Mouse (Mus musculus) intestine, embryonic 15.5 days (tissue): Measurements from ENCODE around the gene Coro2b. TPM values are rescaled to one million over a fixed set of nuclear protein-coding genes. Genes with fewer than 3 reads are reported as not detected.

Experiments used
- ATAC-seq: fragments of 200-750 bp; cut with Nextera tagmentation; 2 replicates; pipeline ENCODE4 v1.8.0; 2017; ENCODE audit warnings: moderate TSS enrichment, moderate library complexity
- H3K27ac ChIP-seq: fragments of 300-500 bp; sonication (generic); 2 replicates; pipeline ENCODE4 v1.5.1; 2015; ENCODE audit warnings: mild to moderate bottlenecking, inconsistent platforms
- H3K27me3 ChIP-seq: fragments of 300-500 bp; sonication (generic); replicated peaks from 2 replicates; pipeline ENCODE4 v1.6.1; 2015; ENCODE audit warnings: inconsistent platforms
- H3K36me3 ChIP-seq: fragments of 300-500 bp; sonication (generic); 2 replicates; pipeline ENCODE4 v1.6.1; 2015; ENCODE audit warnings: inconsistent platforms
- H3K4me1 ChIP-seq: fragments of 300-500 bp; sonication (generic); replicated peaks from 2 replicates; pipeline ENCODE4 v1.6.1; 2015; ENCODE audit warnings: inconsistent platforms
- H3K4me2 ChIP-seq: fragments of 300-500 bp; sonication (generic); replicated peaks from 2 replicates; pipeline ENCODE4 v1.6.1; 2015; ENCODE audit warnings: mild to moderate bottlenecking, inconsistent platforms
- H3K4me3 ChIP-seq: fragments of 300-500 bp; sonication (generic); replicated peaks from 2 replicates; pipeline ENCODE4 v1.5.1; 2015; ENCODE audit warnings: inconsistent platforms
- H3K9ac ChIP-seq: fragments of 300-500 bp; sonication (generic); 2 replicates; pipeline ENCODE4 v1.6.1; 2015; ENCODE audit warnings: inconsistent platforms
- H3K9me3 ChIP-seq: fragments of 300-500 bp; sonication (generic); 2 replicates; pipeline ENCODE4 v1.6.1; 2016; ENCODE audit warnings: inconsistent platforms
- WGBS: fragments of 180-500 bp; shearing (Covaris S2); methylation state at CpG from one replicate; pipeline ENCODE4 v1.1.7; 2015; 5-methylcytosine and 5-hydroxymethylcytosine counted together
- polyA plus RNA-seq: library from polyadenylated mRNA; unstranded; fragments of >200 nt; fragmentation: Nextera tagmentation; extraction: Ambion mirVana; gene quantifications from 2 replicates; pipeline ENCODE4 v1.2.1, GENCODE M21; 2015

Gene Coro2b
- 7.6 and 8.8 TPM in 2 replicates for polyA plus RNA-seq

DNA sequence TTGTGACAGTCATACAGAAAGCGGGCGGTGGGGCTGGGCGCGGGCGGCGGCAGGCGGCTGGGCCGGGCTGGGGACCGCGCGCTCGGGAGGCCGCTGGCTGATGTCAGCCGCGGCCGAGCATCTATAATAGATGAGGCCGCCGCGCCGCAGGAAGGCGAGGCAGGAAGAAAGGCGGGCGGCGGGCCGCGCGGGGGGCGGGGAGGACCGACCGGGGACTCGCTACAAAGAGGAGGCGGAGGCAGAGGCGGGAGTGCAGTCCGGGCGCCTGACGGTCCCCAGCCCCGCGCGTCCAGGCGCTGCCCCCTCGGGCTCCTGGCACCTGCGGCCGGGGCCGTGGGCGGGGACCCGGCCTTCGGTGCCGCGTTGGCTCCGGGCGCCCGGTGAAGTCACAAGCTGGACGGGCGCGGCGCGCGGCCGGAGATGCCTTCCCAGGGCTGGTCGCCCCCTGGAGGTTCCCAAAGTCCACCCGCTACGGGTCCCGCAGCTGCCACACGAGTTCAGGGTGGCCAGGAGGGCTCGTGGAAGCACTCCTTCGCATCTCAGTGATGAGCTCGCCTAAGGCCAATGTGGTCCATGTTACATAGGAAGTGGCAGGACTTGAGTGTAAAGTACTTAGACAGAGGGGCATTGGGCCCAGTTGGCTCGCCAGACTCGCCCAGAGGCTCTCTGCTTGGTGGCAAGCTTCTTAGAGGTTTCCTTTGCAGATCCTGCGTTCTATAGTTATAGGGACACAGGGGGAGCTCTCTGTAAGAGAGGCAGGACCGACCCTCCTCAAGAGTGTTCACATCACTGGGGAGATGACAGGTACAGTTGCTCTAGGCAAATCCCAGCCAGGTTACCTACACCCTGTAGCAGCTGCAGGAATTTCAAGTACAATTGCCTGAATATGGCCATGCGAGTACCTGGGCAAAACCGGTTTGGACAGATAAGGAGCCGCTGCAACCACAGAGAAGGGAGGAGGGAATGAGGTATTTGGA, at the start of gene Coro2b:
TSS of gene Coro2b (minus strand) at position 390 of the 977 bp plus-strand sequence.
- Histone ChIP-seq H3K36me3 (no peaks in the 10 kb centered on the region), H3K4me3 (peak within 1 kb of the TSS; percentile 59), H3K9ac (peak within 1 kb of the TSS; percentile 50), H3K4me2 (peak within 1 kb of the TSS; percentile 94), H3K27me3 (peaks cover 10% of the 10 kb centered on the region; the same call in 1 of the 2 replicates), H3K27ac (peak within 1 kb of the TSS; percentile 65), H3K4me1 (peaks cover 27% of the 10 kb centered on the region), H3K9me3 (no peaks in the 10 kb centered on the region)
- peak; percentile 75 for ATAC-seq
- WGBS = 3% methylated on average over 72 of the region's 74 CpGs

DNA sequence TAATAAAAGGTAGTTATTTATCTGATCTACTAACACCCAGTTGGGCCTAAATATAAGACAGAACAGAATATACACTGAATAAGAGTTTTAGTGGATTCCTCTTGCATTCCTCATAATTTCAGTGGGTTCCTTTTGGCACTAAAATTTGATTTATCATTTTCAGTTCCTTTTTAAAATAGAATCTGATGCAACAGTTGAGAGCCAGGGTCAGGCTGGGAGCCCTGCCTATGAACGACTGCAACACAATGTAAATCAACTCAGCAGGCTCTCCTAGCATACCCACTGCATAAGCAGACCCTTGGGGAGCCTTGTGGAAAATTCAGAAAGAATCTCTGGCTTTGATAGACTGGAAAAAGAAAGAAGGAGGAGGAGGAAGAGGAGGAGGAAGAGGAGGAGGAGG, 40.7 kb upstream of the Coro2b start:
- 39% methylated on average over 1 of the region's 1 CpGs for WGBS
- Histone ChIP-seq H3K4me3 (no peak overlapping the region), H3K27ac (no peak overlapping the region), H3K9me3 (no peaks in the 10 kb centered on the region), H3K36me3 (no peaks in the 10 kb centered on the region), H3K4me1 (no peaks in the 10 kb centered on the region), H3K9ac (no peak overlapping the region), H3K4me2 (no peak overlapping the region), H3K27me3 (no peaks in the 10 kb centered on the region)
- no peak for ATAC-seq

GRCm38 (mm10) chr9:62569121-62569520, 32.3 kb upstream of the Coro2b start:
- H3K9ac ChIP-seq = no peak overlapping the region
- WGBS = 86% methylated on average over 6 of the region's 6 CpGs
- H3K9me3 ChIP-seq = no peaks in the 10 kb centered on the region
- no peak overlapping the region for H3K4me2 ChIP-seq
- no peaks in the 10 kb centered on the region for H3K4me1 ChIP-seq
- no peaks in the 10 kb centered on the region for H3K36me3 ChIP-seq
- H3K27me3 ChIP-seq = no peaks in the 10 kb centered on the region
- no peak overlapping the region for H3K27ac ChIP-seq
- H3K4me3 ChIP-seq = no peak overlapping the region
- ATAC-seq = no peak

DNA sequence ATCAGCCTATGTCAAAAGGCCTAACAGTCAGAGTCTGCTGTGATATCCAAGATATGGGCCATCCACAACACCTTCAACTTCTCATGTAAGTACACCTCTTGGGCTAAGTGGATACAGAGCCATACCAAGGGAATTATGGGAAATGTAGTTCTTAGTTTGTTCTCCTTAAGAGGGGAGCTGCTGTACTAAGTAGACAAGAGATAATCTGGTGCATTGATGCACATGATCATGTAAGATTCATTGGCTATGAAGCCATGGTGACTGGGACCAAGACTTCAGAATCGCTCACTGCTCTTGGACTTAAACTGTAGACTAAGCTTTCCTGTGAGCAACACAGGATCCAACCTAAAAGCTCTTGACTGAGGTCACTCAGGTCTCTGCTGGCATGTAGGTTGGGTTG, 31.0 kb upstream of the Coro2b start:
- no peaks in the 10 kb centered on the region for H3K9me3 ChIP-seq
- no peaks in the 10 kb centered on the region for H3K4me1 ChIP-seq
- no peak overlapping the region for H3K27ac ChIP-seq
- H3K4me3 ChIP-seq = no peak overlapping the region
- H3K27me3 ChIP-seq = no peaks in the 10 kb centered on the region
- H3K4me2 ChIP-seq = no peak overlapping the region
- no peaks in the 10 kb centered on the region for H3K36me3 ChIP-seq
- WGBS = 82% methylated on average over 1 of the region's 1 CpGs
- H3K9ac ChIP-seq = no peak overlapping the region
- no peak for ATAC-seq

DNA sequence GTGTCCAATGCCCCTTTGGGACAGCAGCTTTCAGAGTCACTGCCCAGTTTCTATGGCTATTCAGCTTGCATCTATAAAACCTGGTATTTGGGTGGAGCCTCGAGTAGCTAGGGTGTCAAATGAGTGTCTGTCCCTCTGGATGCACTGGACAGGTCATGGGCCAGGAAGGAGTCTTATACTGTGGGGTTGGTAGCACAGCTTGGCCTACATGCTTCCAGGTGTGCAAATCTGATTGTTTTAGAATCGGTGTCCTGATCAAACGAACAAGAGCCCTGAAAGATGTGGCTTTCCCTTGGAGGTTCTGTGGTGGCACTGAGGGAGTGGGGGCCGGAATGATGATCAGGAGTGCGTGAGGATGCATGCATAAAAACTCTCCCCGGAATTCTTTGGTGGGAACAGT, 25.4 kb upstream of the Coro2b start:
- Histone ChIP-seq H3K27me3 (no peaks in the 10 kb centered on the region), H3K4me3 (no peak overlapping the region), H3K9ac (no peak overlapping the region), H3K4me2 (no peak overlapping the region), H3K36me3 (no peaks in the 10 kb centered on the region), H3K9me3 (no peaks in the 10 kb centered on the region), H3K27ac (no peak overlapping the region), H3K4me1 (no peaks in the 10 kb centered on the region)
- no peak for ATAC-seq
- WGBS = 85% methylated on average over 6 of the region's 6 CpGs

GRCm38 (mm10) chr9:62560432-62560831, 23.6 kb upstream of the Coro2b start:
- no peak overlapping the region for H3K27ac ChIP-seq
- no peaks in the 10 kb centered on the region for H3K27me3 ChIP-seq
- H3K4me2 ChIP-seq = no peak overlapping the region
- H3K9ac ChIP-seq = no peak overlapping the region
- 90% methylated on average over 4 of the region's 4 CpGs for WGBS
- H3K4me1 ChIP-seq = no peaks in the 10 kb centered on the region
- H3K36me3 ChIP-seq = no peaks in the 10 kb centered on the region
- no peak for ATAC-seq
- no peak overlapping the region for H3K4me3 ChIP-seq
- no peaks in the 10 kb centered on the region for H3K9me3 ChIP-seq

- Histone ChIP-seq H3K27me3 (no peaks in the 10 kb centered on the region), H3K4me1 (no peaks in the 10 kb centered on the region), H3K9ac (no peak overlapping the region), H3K27ac (no peak overlapping the region), H3K4me3 (no peak overlapping the region), H3K4me2 (no peak overlapping the region), H3K9me3 (no peaks in the 10 kb centered on the region), H3K36me3 (no peaks in the 10 kb centered on the region)
- peak; percentile 58; the same call in 1 of the 2 replicates for ATAC-seq
- WGBS = 46% methylated on average over 5 of the region's 5 CpGs
Measured at GRCm38 (mm10) chr9:62560006-62560405, 23.2 kb upstream of the Coro2b start.

DNA sequence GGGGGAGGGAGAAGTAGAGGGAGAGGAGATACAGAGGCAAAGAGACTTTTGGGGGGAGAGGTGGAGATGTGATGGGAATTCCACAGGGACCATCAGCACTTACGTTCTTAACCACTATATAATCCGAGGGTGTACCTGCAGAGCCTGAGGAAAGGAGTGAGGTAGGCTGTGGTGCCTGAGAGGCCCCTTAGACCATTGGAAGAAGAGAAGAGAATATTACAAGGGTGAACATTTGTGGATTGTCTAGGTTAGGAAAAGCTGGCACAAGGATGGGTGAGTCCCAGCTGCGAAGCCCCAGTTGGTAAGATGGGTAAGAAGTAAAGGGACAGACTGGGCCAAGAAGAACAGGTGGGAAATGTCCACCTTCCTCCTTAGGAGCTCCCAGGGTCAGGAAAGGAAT, 22.6 kb upstream of the Coro2b start:
- Histone ChIP-seq H3K27me3 (no peaks in the 10 kb centered on the region), H3K4me1 (no peaks in the 10 kb centered on the region), H3K27ac (no peak overlapping the region), H3K4me2 (no peak overlapping the region), H3K36me3 (no peaks in the 10 kb centered on the region), H3K4me3 (no peak overlapping the region), H3K9me3 (no peaks in the 10 kb centered on the region), H3K9ac (no peak overlapping the region)
- WGBS = 82% methylated on average over 3 of the region's 3 CpGs
- ATAC-seq = no peak

GRCm38 (mm10) chr9:62558058-62558457, 21.2 kb upstream of the Coro2b start:
- Histone ChIP-seq H3K4me2 (no peak overlapping the region), H3K9me3 (no peaks in the 10 kb centered on the region), H3K27me3 (no peaks in the 10 kb centered on the region), H3K9ac (no peak overlapping the region), H3K4me1 (no peaks in the 10 kb centered on the region), H3K36me3 (no peaks in the 10 kb centered on the region), H3K4me3 (no peak overlapping the region), H3K27ac (no peak overlapping the region)
- 95% methylated on average over 8 of the region's 8 CpGs for WGBS
- ATAC-seq = no peak

GRCm38 (mm10) chr9:62556748-62557147, 19.9 kb upstream of the Coro2b start:
- Histone ChIP-seq H3K4me3 (no peak overlapping the region), H3K9ac (no peak overlapping the region), H3K36me3 (no peaks in the 10 kb centered on the region), H3K27ac (no peak overlapping the region), H3K4me2 (no peak overlapping the region), H3K4me1 (no peaks in the 10 kb centered on the region), H3K9me3 (no peaks in the 10 kb centered on the region), H3K27me3 (no peaks in the 10 kb centered on the region)
- 94% methylated on average over 6 of the region's 6 CpGs for WGBS
- ATAC-seq = no peak

GRCm38 (mm10) chr9:62555258-62555856, 18.5 kb upstream of the Coro2b start:
- Histone ChIP-seq H3K4me2 (no peak overlapping the region), H3K4me1 (no peaks in the 10 kb centered on the region), H3K27ac (no peak overlapping the region), H3K36me3 (no peaks in the 10 kb centered on the region), H3K27me3 (no peaks in the 10 kb centered on the region), H3K9me3 (no peaks in the 10 kb centered on the region), H3K4me3 (no peak overlapping the region), H3K9ac (no peak overlapping the region)
- ATAC-seq = no peak; the same call in 1 of the 2 replicates
- WGBS = 70% methylated on average over 5 of the region's 5 CpGs

DNA sequence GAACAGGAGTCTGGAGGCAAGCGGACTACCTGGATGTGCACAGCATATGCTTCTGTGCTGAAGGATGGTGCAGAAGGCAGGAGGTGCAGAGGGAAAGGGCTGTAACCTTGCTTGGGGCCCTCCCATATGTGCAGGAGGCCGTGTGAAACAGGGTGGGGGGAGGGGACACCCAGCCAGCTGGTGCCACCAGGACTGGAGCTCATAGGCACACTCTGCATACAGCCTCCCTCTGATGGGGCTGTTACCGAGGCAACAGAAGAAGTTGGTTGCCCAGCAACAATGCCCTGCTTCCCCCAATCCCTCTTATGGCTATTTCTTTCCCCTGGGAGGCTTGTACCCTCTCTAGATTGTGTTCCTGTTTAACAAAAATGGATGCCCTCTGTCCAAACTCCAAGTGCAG, 17.8 kb upstream of the Coro2b start:
- H3K27me3 ChIP-seq = no peaks in the 10 kb centered on the region
- H3K27ac ChIP-seq = no peak overlapping the region
- H3K4me3 ChIP-seq = no peak overlapping the region
- no peaks in the 10 kb centered on the region for H3K9me3 ChIP-seq
- H3K36me3 ChIP-seq = no peaks in the 10 kb centered on the region
- H3K4me2 ChIP-seq = no peak overlapping the region
- H3K9ac ChIP-seq = no peak overlapping the region
- WGBS = 54% methylated on average over 3 of the region's 3 CpGs
- no peaks in the 10 kb centered on the region for H3K4me1 ChIP-seq
- ATAC-seq = no peak
